Mouse (Mus musculus): ENCODE data around the gene Gm9736. TPM values are rescaled to one million over a fixed set of nuclear protein-coding genes. Genes with fewer than 3 reads are reported as not detected.
A peak's percentile ranks its signal among the peaks of the same experiment; 100 is the strongest.
"Not testable (repeated sequence)": the region's sequence is repeated elsewhere in the genome, so short reads cannot be mapped to it uniquely, and the experiment has no call there.

Gene Gm9736
- polyA plus RNA-seq, 1 experiment from 2014 or later, result not detected

GRCm38 (mm10) chr10:77769727-77770126 lies 18.6 kb upstream of the Gm9736 start:
- no peak overlapping the region for H3K27ac ChIP-seq
- H3K4me3 ChIP-seq (replicated peaks), result no peak overlapping the region
- no peaks in the 10 kb centered on the region for H3K4me1 ChIP-seq (replicated peaks)
- no peaks in the 10 kb centered on the region for H3K27me3 ChIP-seq
- H3K4me2 ChIP-seq (replicated peaks), result no peak overlapping the region
- no peak overlapping the region for H3K9ac ChIP-seq (replicated peaks)
- ATAC-seq, result no peak
- 87% methylated on average over 1 of the region's 1 CpGs for WGBS
- H3K9me3 ChIP-seq, result no peaks in the 10 kb centered on the region
- no peaks in the 10 kb centered on the region for H3K36me3 ChIP-seq

DNA sequence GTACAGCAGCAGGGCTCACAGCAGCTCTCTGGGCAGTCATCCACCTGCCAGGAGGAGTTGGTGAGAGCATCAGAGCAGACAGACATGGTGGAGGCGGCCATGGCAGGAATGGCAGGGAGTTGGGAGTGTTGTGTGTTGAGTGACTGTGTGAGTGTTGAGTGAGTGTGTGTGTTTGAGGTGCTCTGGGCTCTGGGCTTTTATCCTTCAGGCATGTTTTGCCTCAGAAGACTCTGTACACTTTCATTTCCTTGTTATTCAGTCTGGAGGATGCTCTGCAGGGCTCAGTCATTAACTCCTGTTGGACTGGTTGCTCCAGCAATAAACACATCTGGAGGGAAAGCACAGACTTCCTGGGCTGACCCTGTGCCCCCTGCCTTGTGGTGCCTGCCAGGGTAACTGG lies 8.4 kb upstream of the Gm9736 start, which contains the start of gene Gm3233:
Gene Gm3233, minus strand, starts transcription at position 101 of the 400 bp plus-strand sequence.
- not testable (repeated sequence) for H3K9ac ChIP-seq (replicated peaks); H3K4me3 ChIP-seq (replicated peaks); H3K27me3 ChIP-seq; H3K4me2 ChIP-seq (replicated peaks); H3K27ac ChIP-seq; H3K4me1 ChIP-seq (replicated peaks); H3K36me3 ChIP-seq; ATAC-seq; H3K9me3 ChIP-seq
- WGBS, result 70% methylated on average over 1 of the region's 1 CpGs

- ATAC-seq, result no peak
- Histone ChIP-seq H3K9me3 (no peaks in the 10 kb centered on the region), H3K4me2 (replicated peaks) (no peak overlapping the region), H3K9ac (replicated peaks) (no peak overlapping the region), H3K4me3 (replicated peaks) (no peak overlapping the region), H3K27me3 (no peaks in the 10 kb centered on the region), H3K27ac (no peak overlapping the region), H3K4me1 (replicated peaks) (0 out of 2 replicates have a peak, but pooled peaks cover 6% of the 10 kb centered on the region), H3K36me3 (no peaks in the 10 kb centered on the region)
Measured at GRCm38 (mm10) chr10:77753448-77753847, 2.3 kb upstream of the Gm9736 start.

DNA sequence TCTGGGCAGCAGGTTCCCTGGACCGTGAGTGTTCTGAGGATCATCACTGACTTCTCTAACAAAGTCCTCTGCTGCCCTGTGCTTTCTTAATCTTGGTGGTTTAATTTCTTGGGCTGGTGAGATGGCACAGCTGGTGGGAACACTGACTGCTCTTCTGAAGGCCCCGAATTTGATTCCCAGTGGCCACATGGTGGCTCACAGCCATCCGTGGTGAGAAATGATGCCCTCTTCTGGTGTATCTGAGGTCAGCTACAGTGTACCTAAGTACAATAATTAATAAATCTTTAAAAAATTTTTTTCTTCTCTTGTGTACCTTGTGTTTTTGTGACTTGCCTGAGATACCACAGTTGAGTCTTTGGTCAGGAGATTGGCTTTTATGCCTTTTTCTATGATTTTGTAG lies 1.2 kb upstream of the Gm9736 start:
- not testable (repeated sequence) for H3K9ac ChIP-seq (replicated peaks); H3K36me3 ChIP-seq; H3K4me1 ChIP-seq (replicated peaks); ATAC-seq; H3K27ac ChIP-seq; H3K4me3 ChIP-seq (replicated peaks); H3K27me3 ChIP-seq; H3K9me3 ChIP-seq; H3K4me2 ChIP-seq (replicated peaks)
- 65% methylated on average over 3 of the region's 3 CpGs for WGBS

GRCm38 (mm10) chr10:77750686-77751085 lies 468 bp downstream of the Gm9736 start:
- not testable (repeated sequence) for H3K4me2 ChIP-seq (replicated peaks); H3K36me3 ChIP-seq; H3K27ac ChIP-seq; H3K4me3 ChIP-seq (replicated peaks); H3K9ac ChIP-seq (replicated peaks); H3K9me3 ChIP-seq; ATAC-seq; H3K4me1 ChIP-seq (replicated peaks); H3K27me3 ChIP-seq
- 85% methylated on average over 1 of the region's 1 CpGs for WGBS

DNA sequence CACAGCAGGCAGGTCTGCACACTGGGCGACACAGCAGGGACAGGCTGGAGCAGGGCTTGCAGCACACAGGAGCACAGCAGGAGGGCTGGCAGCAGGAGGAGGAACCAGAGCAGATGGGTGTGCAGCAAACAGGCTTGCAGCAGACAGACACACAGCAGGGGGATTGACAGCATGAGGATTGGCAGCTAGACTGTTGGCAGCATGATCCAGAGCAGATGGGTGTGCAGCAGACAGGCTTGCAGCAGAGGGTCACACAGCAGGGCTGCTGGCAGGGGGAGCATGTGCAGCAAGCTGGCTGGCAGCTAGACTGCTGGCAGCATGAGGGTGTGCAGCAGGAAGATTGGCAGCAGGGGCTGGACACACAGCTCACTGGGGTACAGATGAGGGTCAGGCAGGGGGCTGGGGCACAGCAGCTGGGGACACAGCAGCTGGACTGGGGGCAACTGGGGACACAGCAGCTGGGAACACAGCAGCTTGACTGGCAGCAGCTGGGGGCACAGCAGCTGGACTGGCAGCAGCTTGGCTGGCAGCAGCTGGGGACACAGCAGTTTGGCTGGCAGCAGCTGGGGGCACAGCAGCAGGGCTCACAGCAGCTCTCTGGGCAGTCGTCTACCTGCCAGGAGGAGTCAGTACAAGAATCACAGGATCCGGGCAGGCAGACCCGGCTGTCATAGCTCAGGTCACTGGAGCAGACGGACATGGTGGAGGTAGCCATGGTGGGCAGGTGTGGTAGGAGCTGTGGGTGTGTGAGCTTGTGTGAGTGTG lies 9.0 kb downstream of the Gm9736 start, which contains the start of gene Gm18596:
Gene Gm18596, minus strand, starts transcription at position 715 of the 765 bp plus-strand sequence.
- 51% methylated on average over 5 of the region's 5 CpGs for WGBS
- H3K9me3 ChIP-seq; H3K4me1 ChIP-seq (replicated peaks); H3K36me3 ChIP-seq; H3K9ac ChIP-seq (replicated peaks); H3K27me3 ChIP-seq; H3K4me3 ChIP-seq (replicated peaks); H3K4me2 ChIP-seq (replicated peaks); ATAC-seq: not testable (repeated sequence)
- H3K27ac ChIP-seq, result peak within 1 kb of the TSS; percentile 51; the same call in 1 of the 2 replicates

DNA sequence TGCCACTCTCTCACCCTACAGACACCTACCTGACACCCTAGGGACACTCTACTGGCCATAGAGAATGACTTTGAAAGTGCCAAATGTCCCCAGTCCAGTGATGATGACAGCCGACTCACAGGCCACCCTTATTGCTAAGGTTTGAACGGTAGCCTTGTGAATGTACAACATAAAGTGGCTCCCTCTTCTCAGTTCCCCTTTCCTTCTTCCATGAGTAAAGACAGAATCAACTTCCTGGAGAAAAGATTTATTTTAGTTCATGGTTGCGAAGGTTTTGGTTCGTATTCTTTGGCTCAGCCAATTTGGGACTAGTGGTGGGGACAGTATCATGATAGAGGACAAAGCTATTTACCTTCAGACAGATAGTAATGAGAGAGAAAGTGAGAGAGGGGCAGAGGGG lies 12.2 kb downstream of the Gm9736 start:
- Histone ChIP-seq H3K4me2 (replicated peaks) (no peak overlapping the region), H3K4me3 (replicated peaks) (no peak overlapping the region), H3K27ac (no peak overlapping the region), H3K4me1 (replicated peaks) (peaks cover 6% of the 10 kb centered on the region), H3K36me3 (no peaks in the 10 kb centered on the region), H3K27me3 (no peaks in the 10 kb centered on the region), H3K9me3 (no peaks in the 10 kb centered on the region), H3K9ac (replicated peaks) (no peak overlapping the region)
- 90% methylated on average over 4 of the region's 4 CpGs for WGBS
- ATAC-seq, result no peak

GRCm38 (mm10) chr10:77735928-77736327 lies 15.2 kb downstream of the Gm9736 start:
- no peak overlapping the region for H3K4me3 ChIP-seq (replicated peaks)
- 94% methylated on average over 1 of the region's 1 CpGs for WGBS

GRCm38 (mm10) chr10:77729241-77729640 lies 21.9 kb downstream of the Gm9736 start:
- Histone ChIP-seq H3K36me3 (no peaks in the 10 kb centered on the region), H3K4me3 (replicated peaks) (no peak overlapping the region), H3K4me2 (replicated peaks) (no peak overlapping the region), H3K9me3 (no peaks in the 10 kb centered on the region), H3K27me3 (no peaks in the 10 kb centered on the region), H3K9ac (replicated peaks) (no peak overlapping the region), H3K4me1 (replicated peaks) (no peaks in the 10 kb centered on the region), H3K27ac (no peak overlapping the region)
- ATAC-seq, result no peak
- 52% methylated on average over 4 of the region's 4 CpGs for WGBS

More at GRCm38 (mm10) chr10:77735928-77736327, 15.2 kb downstream of the Gm9736 start:
- no peak for ATAC-seq
- peaks cover 6% of the 10 kb centered on the region for H3K4me1 ChIP-seq (replicated peaks)
- H3K9me3 ChIP-seq, result no peaks in the 10 kb centered on the region
- H3K9ac ChIP-seq (replicated peaks), result no peak overlapping the region
- H3K4me2 ChIP-seq (replicated peaks), result no peak overlapping the region
- no peak overlapping the region for H3K27ac ChIP-seq
- H3K27me3 ChIP-seq, result no peaks in the 10 kb centered on the region
- no peaks in the 10 kb centered on the region for H3K36me3 ChIP-seq

GRCm38 (mm10) chr10:77728280-77728679 lies 22.9 kb downstream of the Gm9736 start:
- H3K4me1 ChIP-seq (replicated peaks), result no peaks in the 10 kb centered on the region
- H3K27ac ChIP-seq, result no peak overlapping the region
- 62% methylated on average over 4 of the region's 4 CpGs for WGBS
- no peak overlapping the region for H3K4me3 ChIP-seq (replicated peaks)
- no peak for ATAC-seq
- no peaks in the 10 kb centered on the region for H3K27me3 ChIP-seq
- no peak overlapping the region for H3K9ac ChIP-seq (replicated peaks)
- H3K36me3 ChIP-seq, result no peaks in the 10 kb centered on the region
- H3K9me3 ChIP-seq, result no peaks in the 10 kb centered on the region
- H3K4me2 ChIP-seq (replicated peaks), result no peak overlapping the region

GRCm38 (mm10) chr10:77726186-77726585 lies 25.0 kb downstream of the Gm9736 start, which contains the start of gene Gm10100:
Gene Gm10100, plus strand, starts transcription at chr10:77726486.
- Histone ChIP-seq H3K4me3 (replicated peaks) (no peak within 1 kb of the TSS), H3K27ac (no peak within 1 kb of the TSS), H3K9me3 (no peaks in the 10 kb centered on the region), H3K36me3 (no peaks in the 10 kb centered on the region), H3K27me3 (no peaks in the 10 kb centered on the region), H3K4me1 (replicated peaks) (no peaks in the 10 kb centered on the region), H3K9ac (replicated peaks) (no peak within 1 kb of the TSS), H3K4me2 (replicated peaks) (no peak within 1 kb of the TSS)
- no peak for ATAC-seq
- 45% methylated on average over 3 of the region's 3 CpGs for WGBS

- H3K4me3 ChIP-seq (replicated peaks), result no peak overlapping the region
- no peaks in the 10 kb centered on the region for H3K27me3 ChIP-seq
- WGBS, result 75% methylated on average over 8 of the region's 8 CpGs
- H3K9me3 ChIP-seq, result no peaks in the 10 kb centered on the region
- H3K27ac ChIP-seq, result no peak overlapping the region
- no peak for ATAC-seq
- H3K9ac ChIP-seq (replicated peaks), result no peak overlapping the region
- H3K4me1 ChIP-seq (replicated peaks), result no peaks in the 10 kb centered on the region
- H3K4me2 ChIP-seq (replicated peaks), result no peak overlapping the region
- no peaks in the 10 kb centered on the region for H3K36me3 ChIP-seq
Measured at GRCm38 (mm10) chr10:77724855-77725254, 26.3 kb downstream of the Gm9736 start.

GRCm38 (mm10) chr10:77720299-77720698 lies 30.9 kb downstream of the Gm9736 start, which contains the start of gene Krtap12-1:
Gene Krtap12-1, plus strand, starts transcription at chr10:77720599.
- not testable (repeated sequence) for H3K36me3 ChIP-seq; H3K27ac ChIP-seq; ATAC-seq; H3K4me2 ChIP-seq (replicated peaks); H3K4me1 ChIP-seq (replicated peaks); H3K4me3 ChIP-seq (replicated peaks); H3K9ac ChIP-seq (replicated peaks); H3K9me3 ChIP-seq; H3K27me3 ChIP-seq
- WGBS, result 93% methylated on average over 1 of the region's 1 CpGs

Data from midbrain, embryonic 13.5 days (tissue).